Mouse (Mus musculus) heart, embryonic 11.5 days (tissue): ENCODE data around the gene Creb5. TPM values are rescaled to one million over a fixed set of nuclear protein-coding genes. Genes with fewer than 3 reads are reported as not detected.

ENCODE experiments used
- ATAC-seq: fragments of 200-750 bp; cut with Nextera tagmentation; replicated peaks from 2 replicates; pipeline ENCODE4 v1.8.0; 2017; ENCODE audit warnings: moderate library complexity; ENCODE audit not compliant: insufficient number of reproducible peaks, low FRiP score, low TSS enrichment
- H3K27ac ChIP-seq: fragments of 300-500 bp; sonication (generic); 2 replicates; pipeline ENCODE4 v1.5.1; 2014; ENCODE audit warnings: mild to moderate bottlenecking, low read depth, low read length
- H3K27me3 ChIP-seq: fragments of 300-500 bp; sonication (generic); 2 replicates; pipeline ENCODE4 v1.6.1; 2014; ENCODE audit warnings: mild to moderate bottlenecking, low read length, mixed read lengths; ENCODE audit not compliant: control insufficient read depth, insufficient read depth
- H3K36me3 ChIP-seq: fragments of 300-500 bp; sonication (generic); 2 replicates; pipeline ENCODE4 v1.6.1; 2014; ENCODE audit warnings: mild to moderate bottlenecking, low read length, moderate library complexity, mixed read lengths; ENCODE audit not compliant: control insufficient read depth, insufficient read depth
- H3K4me1 ChIP-seq: fragments of 300-500 bp; sonication (generic); 2 replicates; pipeline ENCODE4 v1.6.1; 2014; ENCODE audit warnings: low read length; ENCODE audit not compliant: control insufficient read depth, insufficient read depth
- H3K4me2 ChIP-seq: fragments of 300-500 bp; sonication (generic); 2 replicates; pipeline ENCODE4 v1.6.1; 2014; ENCODE audit warnings: mild to moderate bottlenecking, moderate library complexity
- H3K4me3 ChIP-seq: fragments of 300-500 bp; sonication (generic); 2 replicates; pipeline ENCODE4 v1.5.1; 2014; ENCODE audit warnings: low read depth, low read length
- H3K9ac ChIP-seq: fragments of 300-500 bp; sonication (generic); 2 replicates; pipeline ENCODE4 v1.6.1; 2014; ENCODE audit warnings: mild to moderate bottlenecking, low read depth, low read length, moderate library complexity
- H3K9me3 ChIP-seq: fragments of 300-500 bp; sonication (generic); replicated peaks from 2 replicates; pipeline ENCODE4 v1.6.1; 2016; ENCODE audit warnings: low read length; ENCODE audit not compliant: control insufficient read depth
- WGBS: fragments of 180-500 bp; shearing (Covaris S2); extraction: QIAGEN DNeasy Blood & Tissue Kit; methylation state at CpG from one replicate; pipeline ENCODE4 v1.1.7; 2014; ENCODE audit not compliant: insufficient replicate concordance; 5-methylcytosine and 5-hydroxymethylcytosine counted together
- polyA plus RNA-seq: library from polyadenylated mRNA; unstranded; fragments of >200 nt; fragmentation: Nextera tagmentation; extraction: Ambion mirVana; gene quantifications from 2 replicates; pipeline ENCODE4 v1.2.1, GENCODE M21; 2014

The Creb5 gene
- polyA plus RNA-seq, 1 experiment from 2014 or later: 30.3 TPM

- H3K27me3 ChIP-seq: no peaks in the 10 kb centered on the region
- no peak overlapping the region for H3K4me3 ChIP-seq
- no peak overlapping the region for H3K27ac ChIP-seq
- WGBS: 51% methylated on average over 5 of the region's 5 CpGs
- no peak overlapping the region for H3K4me2 ChIP-seq
- H3K9ac ChIP-seq: no peak overlapping the region
- no peaks in the 10 kb centered on the region for H3K9me3 ChIP-seq
- no peaks in the 10 kb centered on the region for H3K36me3 ChIP-seq
- H3K4me1 ChIP-seq: no peaks in the 10 kb centered on the region
- no peak for ATAC-seq
These were observed 420.7 kb downstream of the Creb5 start for GRCm38 (mm10) chr6:53707795-53708194.

DNA sequence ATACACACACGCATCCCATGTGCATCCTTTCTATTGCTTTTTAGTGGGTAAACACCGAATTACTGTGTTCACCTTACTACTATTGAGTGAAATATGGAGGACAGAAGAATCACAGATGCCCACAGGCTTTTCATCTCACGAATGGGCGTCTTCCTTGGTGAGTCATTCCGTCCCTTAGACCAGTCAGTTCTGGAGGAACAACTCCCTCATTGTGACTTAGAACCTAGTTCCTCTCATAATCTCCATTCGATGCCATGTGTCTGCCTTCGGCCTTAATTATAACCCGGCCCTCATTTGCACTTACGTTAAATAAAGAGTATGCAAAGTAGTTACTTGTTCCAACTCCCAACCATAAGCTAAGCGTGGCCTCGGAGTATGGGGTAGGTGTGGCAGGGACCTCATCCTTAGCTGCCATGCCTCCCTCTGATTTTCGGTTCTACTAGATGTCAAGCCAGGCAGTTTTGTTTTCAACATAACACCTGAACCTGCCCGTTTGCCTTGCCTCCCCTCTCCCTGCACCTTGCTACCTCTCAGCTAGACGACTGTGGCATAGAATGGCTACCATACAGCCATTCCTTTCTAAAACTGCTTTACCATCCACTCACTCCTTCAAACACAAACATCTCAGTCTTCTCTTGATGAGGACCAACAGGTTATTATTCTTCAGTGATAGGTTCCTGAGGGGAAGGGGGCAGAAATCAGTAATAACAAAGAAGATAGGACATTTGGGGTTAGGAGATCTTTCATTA is 422.8 kb downstream of the Creb5 start:
- Histone ChIP-seq H3K4me2 (no peak overlapping the region), H3K9me3 (no peaks in the 10 kb centered on the region), H3K4me3 (no peak overlapping the region), H3K27ac (no peak overlapping the region), H3K4me1 (no peaks in the 10 kb centered on the region; the same call in 1 of the 2 replicates), H3K9ac (no peak overlapping the region), H3K27me3 (no peaks in the 10 kb centered on the region), H3K36me3 (no peaks in the 10 kb centered on the region)
- no peak for ATAC-seq
- WGBS: 82% methylated on average over 14 of the region's 14 CpGs

- Histone ChIP-seq H3K4me3 (no peak overlapping the region), H3K9me3 (no peaks in the 10 kb centered on the region), H3K36me3 (no peaks in the 10 kb centered on the region), H3K27ac (no peak overlapping the region), H3K4me1 (no peaks in the 10 kb centered on the region; the same call in 1 of the 2 replicates), H3K27me3 (no peaks in the 10 kb centered on the region), H3K9ac (no peak overlapping the region), H3K4me2 (no peak overlapping the region)
- ATAC-seq: no peak
- 73% methylated on average over 5 of the region's 5 CpGs for WGBS
These were observed 423.5 kb downstream of the Creb5 start for GRCm38 (mm10) chr6:53710560-53710959.

DNA sequence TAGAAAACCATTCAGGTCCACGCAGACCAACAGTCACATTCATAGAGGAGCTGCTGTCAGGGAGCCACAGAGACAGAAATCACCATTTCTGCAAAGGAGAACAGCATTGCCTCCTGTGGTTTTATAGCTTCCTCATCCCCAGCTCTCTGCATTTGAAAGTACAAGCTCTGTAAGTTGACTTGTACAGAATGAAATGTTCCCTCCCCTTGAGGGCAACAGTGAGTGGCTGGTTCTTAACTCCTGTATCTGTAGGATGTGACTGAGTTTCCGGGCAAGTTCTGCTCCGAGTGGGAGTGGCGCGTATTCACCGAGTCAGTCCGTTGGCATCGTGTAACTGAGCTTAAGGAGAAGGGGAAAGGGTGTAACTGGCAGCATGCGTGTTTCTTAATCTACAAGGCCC is 426.1 kb downstream of the Creb5 start:
- no peak overlapping the region for H3K27ac ChIP-seq

DNA sequence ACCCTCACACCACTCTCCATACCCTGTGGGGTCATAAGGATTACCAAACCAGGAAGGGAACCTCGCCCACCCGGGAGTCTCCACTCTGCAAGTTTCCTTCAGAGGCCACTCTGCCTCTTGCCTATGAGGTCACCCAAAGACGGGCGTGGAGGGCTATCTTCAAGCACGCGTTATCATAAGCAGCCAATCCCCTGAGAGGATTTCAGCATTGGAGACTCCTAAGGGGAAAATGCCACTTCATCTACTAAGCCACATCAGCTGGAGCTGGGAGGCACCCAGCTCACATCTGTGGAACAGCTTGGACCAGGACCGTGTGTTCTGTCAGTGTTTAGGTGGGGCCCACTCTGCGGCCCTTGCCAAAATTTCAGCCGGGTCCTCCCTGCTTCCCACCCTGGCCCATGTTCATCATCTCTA is 427.8 kb downstream of the Creb5 start:
- H3K27me3 ChIP-seq: no peaks in the 10 kb centered on the region
- no peaks in the 10 kb centered on the region; the same call in 1 of the 2 replicates for H3K4me1 ChIP-seq
- ATAC-seq: no peak
- no peaks in the 10 kb centered on the region for H3K9me3 ChIP-seq
- WGBS: 69% methylated on average over 9 of the region's 9 CpGs
- H3K36me3 ChIP-seq: no peaks in the 10 kb centered on the region
- H3K27ac ChIP-seq: no peak overlapping the region
- no peak overlapping the region for H3K9ac ChIP-seq
- H3K4me3 ChIP-seq: no peak overlapping the region
- H3K4me2 ChIP-seq: no peak overlapping the region

More for the DNA sequence above, 426.1 kb downstream of the Creb5 start:
- Histone ChIP-seq H3K27me3 (no peaks in the 10 kb centered on the region), H3K36me3 (no peaks in the 10 kb centered on the region), H3K9me3 (no peaks in the 10 kb centered on the region), H3K4me2 (no peak overlapping the region), H3K9ac (no peak overlapping the region), H3K4me1 (no peaks in the 10 kb centered on the region; the same call in 1 of the 2 replicates), H3K4me3 (no peak overlapping the region)
- 80% methylated on average over 9 of the region's 9 CpGs for WGBS
- ATAC-seq: no peak

DNA sequence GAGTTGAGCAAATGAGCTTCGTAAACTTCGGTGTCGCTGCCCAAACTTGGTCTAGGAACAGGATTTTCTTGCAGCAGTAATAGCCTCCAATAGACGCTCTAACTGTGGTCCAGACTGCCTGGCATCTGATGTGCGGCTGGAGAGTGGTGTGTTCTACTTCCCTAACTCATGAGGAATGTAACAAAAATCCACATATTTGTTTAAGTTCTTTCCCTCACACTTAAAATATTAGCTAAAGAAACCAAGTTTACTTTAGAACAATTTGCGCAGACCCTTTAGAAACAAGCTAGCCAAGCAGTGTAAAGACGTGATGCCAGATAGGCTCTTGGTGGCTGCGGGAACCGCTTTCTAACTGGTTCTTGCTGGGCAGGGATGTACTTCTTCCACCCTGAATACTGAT is 428.9 kb downstream of the Creb5 start:
- Histone ChIP-seq H3K9ac (no peak overlapping the region), H3K36me3 (no peaks in the 10 kb centered on the region), H3K27ac (no peak overlapping the region), H3K9me3 (no peaks in the 10 kb centered on the region), H3K4me3 (no peak overlapping the region), H3K27me3 (no peaks in the 10 kb centered on the region), H3K4me2 (no peak overlapping the region), H3K4me1 (no peaks in the 10 kb centered on the region; the same call in 1 of the 2 replicates)
- WGBS: 85% methylated on average over 9 of the region's 9 CpGs
- no peak for ATAC-seq

GRCm38 (mm10) chr6:53720009-53720408 is 432.9 kb downstream of the Creb5 start:
- WGBS: 78% methylated on average over 3 of the region's 3 CpGs
- Histone ChIP-seq H3K9ac (no peak overlapping the region), H3K9me3 (no peaks in the 10 kb centered on the region), H3K36me3 (no peaks in the 10 kb centered on the region), H3K4me1 (no peaks in the 10 kb centered on the region), H3K4me3 (no peak overlapping the region), H3K27me3 (no peaks in the 10 kb centered on the region; the same call in 1 of the 2 replicates), H3K27ac (no peak overlapping the region), H3K4me2 (no peak overlapping the region)
- ATAC-seq: no peak

DNA sequence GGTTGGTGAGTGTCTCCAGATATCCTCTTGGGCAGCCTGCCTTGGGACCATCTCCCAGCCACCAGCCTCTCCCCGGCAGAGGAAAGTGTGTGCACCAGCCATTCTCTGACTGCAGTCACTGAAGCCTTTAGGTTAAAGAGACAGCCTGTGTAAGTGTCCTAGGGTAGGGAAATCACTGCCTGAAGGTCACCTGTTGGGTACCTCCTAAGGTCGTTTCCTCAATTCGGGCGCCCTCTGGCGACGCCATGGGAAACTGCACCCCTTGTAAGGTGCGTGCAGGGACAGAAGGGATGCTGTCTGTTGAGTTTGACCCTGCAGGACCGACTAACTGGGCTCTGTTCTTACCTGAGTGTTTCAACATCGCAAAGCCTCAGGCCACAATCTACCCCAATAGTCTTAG is 434.5 kb downstream of the Creb5 start:
- Histone ChIP-seq H3K27me3 (no peaks in the 10 kb centered on the region; the same call in 1 of the 2 replicates), H3K36me3 (no peaks in the 10 kb centered on the region), H3K4me3 (no peak overlapping the region), H3K4me2 (no peak overlapping the region), H3K9ac (no peak overlapping the region), H3K27ac (no peak overlapping the region), H3K9me3 (no peaks in the 10 kb centered on the region), H3K4me1 (no peaks in the 10 kb centered on the region)
- WGBS: 13% methylated on average over 9 of the region's 9 CpGs
- ATAC-seq: no peak

GRCm38 (mm10) chr6:53722694-53723093 is 435.6 kb downstream of the Creb5 start:
- no peak overlapping the region for H3K9ac ChIP-seq
- H3K4me1 ChIP-seq: no peaks in the 10 kb centered on the region
- 69% methylated on average over 4 of the region's 4 CpGs for WGBS
- no peaks in the 10 kb centered on the region for H3K36me3 ChIP-seq
- no peak overlapping the region for H3K4me3 ChIP-seq
- H3K27ac ChIP-seq: no peak overlapping the region
- H3K9me3 ChIP-seq: no peaks in the 10 kb centered on the region
- no peaks in the 10 kb centered on the region; the same call in 1 of the 2 replicates for H3K27me3 ChIP-seq
- no peak overlapping the region for H3K4me2 ChIP-seq
- no peak for ATAC-seq
